Mouse (Mus musculus): ENCODE data around the gene Slc41a3. TPM values are rescaled to one million over a fixed set of nuclear protein-coding genes. Genes with fewer than 3 reads are reported as not detected.

Slc41a3 gene
- polyA plus RNA-seq (2016; fragmentation: Nextera tagmentation; extraction: Ambion mirVana), result 2.5 and 3.1 TPM in 2 replicates

DNA sequence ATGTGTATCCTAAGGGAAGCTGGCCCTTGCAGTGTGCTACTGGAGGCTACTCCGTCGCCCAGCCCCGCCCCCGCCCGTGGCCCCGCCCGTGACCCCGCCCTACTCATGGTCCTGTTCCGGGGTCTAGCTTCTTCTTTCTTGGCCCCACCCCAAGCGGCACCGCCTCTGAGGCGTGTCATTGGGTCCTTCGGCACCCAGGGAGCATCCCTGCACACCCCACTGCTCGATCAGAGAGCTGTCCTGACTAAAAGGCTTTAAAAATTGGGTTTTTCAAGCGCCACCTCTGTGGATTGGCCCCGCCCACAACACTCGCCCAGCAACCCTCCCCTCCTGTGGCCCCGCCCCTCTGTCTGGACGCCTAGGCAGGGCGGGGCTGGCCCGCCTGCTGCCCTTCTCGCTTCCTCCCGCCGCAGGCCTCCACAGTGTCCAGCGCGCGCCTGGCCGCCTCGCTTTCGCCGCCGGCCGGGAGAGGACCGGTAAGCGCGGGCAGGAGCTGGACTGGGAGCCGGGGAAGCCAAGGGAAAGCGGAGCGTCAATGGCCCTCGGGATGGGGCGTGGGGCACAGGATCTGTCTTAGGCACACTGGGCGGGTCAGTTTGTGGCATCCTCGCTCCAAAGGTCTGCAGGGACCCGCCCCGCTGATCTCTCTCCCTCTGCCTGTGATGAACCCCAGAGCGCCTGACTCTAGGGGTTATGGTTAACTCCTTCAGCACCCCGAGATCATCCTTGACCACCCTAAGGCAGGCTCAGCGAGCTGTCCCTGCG is at the start of gene Slc41a3:
Gene Slc41a3, plus strand, starts transcription at position 193 of the 765 bp plus-strand sequence.
- ATAC-seq (ENCODE audit: low FRiP score, low read depth), result peak; percentile 93
- 0 out of 2 replicates have a peak, but pooled peaks cover 5% of the 10 kb centered on the region for H3K4me1 ChIP-seq
- H3K9me3 ChIP-seq, result no peaks in the 10 kb centered on the region
- peaks cover 7% of the 10 kb centered on the region for H3K27me3 ChIP-seq
- peak within 1 kb of the TSS; percentile 58 for H3K4me3 ChIP-seq
- H3K4me2 ChIP-seq (replicated peaks), result peak within 1 kb of the TSS; percentile 87
- peak within 1 kb of the TSS; percentile 63 for H3K9ac ChIP-seq (replicated peaks)
- WGBS, result 1% methylated on average over 41 of the region's 49 CpGs
- H3K36me3 ChIP-seq, result no peaks in the 10 kb centered on the region
- H3K27ac ChIP-seq (replicated peaks), result peak within 1 kb of the TSS; percentile 26; the same call in 1 of the 2 replicates

DNA sequence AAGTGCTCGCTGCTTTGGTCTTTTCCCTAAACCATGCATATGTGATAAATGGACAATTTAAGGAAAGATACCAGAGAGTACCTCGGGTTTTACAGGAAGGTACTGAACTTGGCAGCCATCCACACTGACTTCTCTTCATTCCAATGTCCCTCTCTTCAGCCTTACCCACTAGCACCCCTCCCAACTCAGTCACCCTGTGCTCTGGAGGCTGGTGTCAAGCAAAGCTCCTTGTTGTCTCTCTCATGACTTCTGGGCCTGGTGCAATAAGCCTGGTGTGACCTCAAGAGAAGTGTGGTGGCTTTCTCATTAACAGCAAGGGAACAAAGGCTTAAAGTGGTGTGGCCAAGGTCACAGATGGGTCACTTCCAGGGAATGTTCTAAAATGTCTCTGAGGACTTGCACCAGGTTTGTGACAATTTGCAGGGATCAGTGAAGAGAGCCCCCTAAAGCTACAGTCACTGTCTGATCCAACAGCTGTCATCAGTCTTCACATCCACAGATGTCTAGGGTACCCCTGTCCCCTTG is 47.9 kb upstream of the Slc41a3 start:
- 71% methylated on average over 2 of the region's 2 CpGs for WGBS
- ATAC-seq (ENCODE audit: low FRiP score, low read depth), result no peak
- H3K4me2 ChIP-seq (replicated peaks), result no peak overlapping the region

GRCm38 (mm10) chr6:90557077-90557476 is 47.4 kb upstream of the Slc41a3 start:
- H3K4me1 ChIP-seq, result peaks cover 11% of the 10 kb centered on the region
- no peak overlapping the region for H3K27ac ChIP-seq (replicated peaks)
- no peak for ATAC-seq (ENCODE audit: low FRiP score, low read depth)
- no peaks in the 10 kb centered on the region for H3K36me3 ChIP-seq
- no peaks in the 10 kb centered on the region for H3K9me3 ChIP-seq
- 91% methylated on average over 7 of the region's 7 CpGs for WGBS
- no peak overlapping the region for H3K4me3 ChIP-seq
- H3K9ac ChIP-seq (replicated peaks), result no peak overlapping the region
- no peaks in the 10 kb centered on the region for H3K27me3 ChIP-seq
- H3K4me2 ChIP-seq (replicated peaks), result no peak overlapping the region

More for the DNA sequence above, 47.9 kb upstream of the Slc41a3 start:
- no peaks in the 10 kb centered on the region for H3K36me3 ChIP-seq
- H3K9ac ChIP-seq (replicated peaks), result no peak overlapping the region
- no peak overlapping the region for H3K4me3 ChIP-seq
- H3K4me1 ChIP-seq, result peaks cover 9% of the 10 kb centered on the region
- H3K27ac ChIP-seq (replicated peaks), result no peak overlapping the region
- H3K9me3 ChIP-seq, result no peaks in the 10 kb centered on the region
- no peaks in the 10 kb centered on the region for H3K27me3 ChIP-seq

DNA sequence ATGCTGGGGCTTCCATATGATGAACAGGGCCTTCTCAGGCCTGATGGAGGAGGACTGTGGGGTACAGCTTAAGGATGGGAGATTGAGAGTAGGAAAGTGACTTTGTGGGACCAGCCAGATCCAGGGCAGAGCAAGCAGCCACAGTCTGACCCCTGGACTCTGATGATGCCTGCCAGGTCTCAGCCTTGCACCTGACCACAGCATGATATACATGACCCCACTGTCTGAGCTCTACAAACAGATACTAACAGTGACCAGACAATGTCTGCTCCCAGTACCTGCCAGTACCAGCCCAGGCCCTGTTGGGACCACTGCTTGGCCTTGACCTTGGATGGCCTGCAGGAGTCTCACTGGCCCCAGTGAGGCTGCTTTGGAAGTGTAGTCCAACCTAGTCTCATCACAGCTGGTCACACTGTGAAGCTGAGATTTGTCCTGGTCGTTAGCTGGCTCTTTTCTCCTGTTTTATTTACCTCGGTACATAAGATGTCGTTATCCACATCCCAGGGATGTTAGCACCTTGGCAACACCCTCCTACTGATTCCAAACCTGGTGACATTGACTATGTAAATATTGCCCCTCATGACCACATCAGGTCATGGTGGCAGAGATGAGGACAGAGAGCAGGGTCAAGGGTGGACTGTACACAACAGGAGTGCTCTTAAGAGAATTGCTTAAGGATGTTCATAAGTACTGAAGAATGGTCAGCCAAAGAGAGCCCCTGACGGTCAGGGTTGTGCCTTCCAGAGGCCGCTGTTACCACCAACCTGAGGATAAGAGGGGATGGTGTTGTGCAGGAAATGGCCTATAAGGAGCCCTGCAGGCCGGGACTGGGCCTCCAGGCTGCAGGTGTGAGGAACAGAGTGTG is 46.5 kb upstream of the Slc41a3 start:
- Histone ChIP-seq H3K4me1 (peaks cover 11% of the 10 kb centered on the region), H3K4me3 (no peak overlapping the region), H3K9me3 (no peaks in the 10 kb centered on the region), H3K36me3 (no peaks in the 10 kb centered on the region), H3K9ac (replicated peaks) (no peak overlapping the region), H3K4me2 (replicated peaks) (no peak overlapping the region), H3K27ac (replicated peaks) (no peak overlapping the region), H3K27me3 (no peaks in the 10 kb centered on the region)
- 78% methylated on average over 6 of the region's 6 CpGs for WGBS
- ATAC-seq (ENCODE audit: low FRiP score, low read depth), result no peak

DNA sequence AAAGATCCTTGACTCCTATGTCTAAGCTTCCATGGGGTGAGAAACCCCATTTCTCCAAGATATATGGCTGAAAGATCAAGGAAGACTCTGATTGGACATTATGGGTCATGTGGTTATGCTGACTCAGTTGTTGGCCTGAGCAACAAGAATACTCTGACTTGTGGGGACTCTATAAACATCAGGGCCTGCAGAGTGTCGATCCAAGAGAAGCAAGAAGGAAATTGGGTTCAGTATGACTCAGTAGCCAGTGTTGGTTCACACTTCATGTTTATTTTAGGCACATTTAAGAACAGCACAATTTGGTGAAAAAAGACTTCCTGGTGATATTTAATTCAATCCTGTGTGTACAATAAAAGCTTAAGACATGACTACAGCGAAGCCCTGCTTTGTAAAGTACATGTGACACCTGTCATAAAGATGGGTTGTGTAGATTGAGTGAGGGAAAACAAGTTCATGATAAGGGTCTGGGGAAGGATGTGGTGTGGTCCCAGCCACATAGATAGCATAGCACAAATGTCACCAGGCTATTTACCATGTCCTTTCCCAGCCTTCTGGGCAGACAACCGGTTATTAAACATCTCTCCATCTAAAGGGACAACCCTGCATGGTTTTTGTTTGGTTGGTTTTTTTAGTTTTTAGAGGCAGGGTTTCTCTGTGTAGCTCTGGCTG is 44.0 kb upstream of the Slc41a3 start:
- peaks cover 13% of the 10 kb centered on the region for H3K4me1 ChIP-seq
- H3K4me3 ChIP-seq, result no peak overlapping the region
- peak overlapping the region; percentile 64 for H3K27ac ChIP-seq (replicated peaks)
- no peak overlapping the region for H3K9ac ChIP-seq (replicated peaks)
- no peak overlapping the region for H3K4me2 ChIP-seq (replicated peaks)
- no peak for ATAC-seq (ENCODE audit: low FRiP score, low read depth)
- H3K27me3 ChIP-seq, result no peaks in the 10 kb centered on the region; the same call in 1 of the 2 replicates
- no peaks in the 10 kb centered on the region for H3K9me3 ChIP-seq
- H3K36me3 ChIP-seq, result no peaks in the 10 kb centered on the region
- 88% methylated on average over 3 of the region's 3 CpGs for WGBS

GRCm38 (mm10) chr6:90561234-90561781 is 43.2 kb upstream of the Slc41a3 start:
- WGBS, result 56% methylated on average over 2 of the region's 2 CpGs
- Histone ChIP-seq H3K36me3 (no peaks in the 10 kb centered on the region), H3K27ac (replicated peaks) (peak overlapping the region; percentile 64)

DNA sequence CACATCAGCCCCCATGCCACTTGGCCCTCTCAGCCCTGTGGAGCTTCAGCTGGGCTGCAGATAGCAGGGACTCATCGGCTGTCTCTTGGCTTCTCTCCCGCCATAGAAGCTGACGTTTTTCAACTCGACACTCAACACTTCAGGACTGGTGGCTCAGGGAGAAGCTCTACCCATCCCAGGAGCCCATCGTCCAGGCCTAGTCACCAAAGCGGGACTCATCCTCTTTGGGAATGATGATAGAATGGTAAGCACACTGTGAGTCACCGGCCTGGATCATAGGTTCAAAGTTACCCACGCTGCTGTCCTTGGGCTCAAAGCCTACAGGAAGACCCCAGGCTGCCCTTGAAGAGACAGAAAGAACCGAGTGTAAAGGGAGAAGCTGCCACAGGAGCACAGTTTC is 40.3 kb upstream of the Slc41a3 start:
- no peaks in the 10 kb centered on the region for H3K36me3 ChIP-seq
- no peak for ATAC-seq (ENCODE audit: low FRiP score, low read depth)
- WGBS, result 82% methylated on average over 9 of the region's 9 CpGs
- H3K4me3 ChIP-seq, result no peak overlapping the region
- no peak overlapping the region for H3K4me2 ChIP-seq (replicated peaks)
- no peak overlapping the region for H3K27ac ChIP-seq (replicated peaks)
- peaks cover 13% of the 10 kb centered on the region for H3K4me1 ChIP-seq
- no peaks in the 10 kb centered on the region for H3K9me3 ChIP-seq
- peaks cover 4% of the 10 kb centered on the region; the same call in 1 of the 2 replicates for H3K27me3 ChIP-seq
- no peak overlapping the region for H3K9ac ChIP-seq (replicated peaks)

More at GRCm38 (mm10) chr6:90561234-90561781, 43.2 kb upstream of the Slc41a3 start:
- Histone ChIP-seq H3K4me3 (no peak overlapping the region), H3K9ac (replicated peaks) (no peak overlapping the region), H3K9me3 (no peaks in the 10 kb centered on the region), H3K4me1 (peaks cover 13% of the 10 kb centered on the region), H3K27me3 (no peaks in the 10 kb centered on the region; the same call in 1 of the 2 replicates), H3K4me2 (replicated peaks) (no peak overlapping the region)
- ATAC-seq (ENCODE audit: low FRiP score, low read depth), result peak; percentile 74

- peaks cover 13% of the 10 kb centered on the region for H3K4me1 ChIP-seq
- no peak overlapping the region for H3K4me2 ChIP-seq (replicated peaks)
- 69% methylated on average over 13 of the region's 13 CpGs for WGBS
- H3K36me3 ChIP-seq, result no peaks in the 10 kb centered on the region
- no peaks in the 10 kb centered on the region for H3K9me3 ChIP-seq
- no peak overlapping the region for H3K27ac ChIP-seq (replicated peaks)
- H3K9ac ChIP-seq (replicated peaks), result no peak overlapping the region
- no peak for ATAC-seq (ENCODE audit: low FRiP score, low read depth)
- H3K4me3 ChIP-seq, result no peak overlapping the region
- peaks cover 4% of the 10 kb centered on the region; the same call in 1 of the 2 replicates for H3K27me3 ChIP-seq
Measured at GRCm38 (mm10) chr6:90565357-90566215, 38.9 kb upstream of the Slc41a3 start.

DNA sequence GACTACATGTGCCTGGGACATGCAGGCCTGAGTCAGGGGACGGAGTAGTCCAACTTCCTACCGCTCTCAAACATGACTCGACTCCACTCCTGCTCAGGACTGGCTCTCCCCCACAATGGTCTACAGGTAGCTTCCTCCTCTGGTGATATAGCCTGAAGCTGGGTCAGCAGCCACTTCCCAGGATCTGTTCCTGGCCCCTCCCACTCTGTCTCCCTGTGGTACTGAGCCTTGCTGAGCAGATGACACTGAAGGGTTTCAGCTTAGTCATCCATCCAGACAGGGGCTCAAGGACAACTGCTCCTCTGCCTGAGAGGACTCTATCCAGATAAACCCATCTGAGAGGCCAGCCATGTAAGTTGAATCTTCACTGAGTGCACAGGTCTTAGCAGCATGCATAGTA is 37.0 kb upstream of the Slc41a3 start:
- WGBS, result 91% methylated on average over 3 of the region's 3 CpGs
- no peak for ATAC-seq (ENCODE audit: low FRiP score, low read depth)

DNA sequence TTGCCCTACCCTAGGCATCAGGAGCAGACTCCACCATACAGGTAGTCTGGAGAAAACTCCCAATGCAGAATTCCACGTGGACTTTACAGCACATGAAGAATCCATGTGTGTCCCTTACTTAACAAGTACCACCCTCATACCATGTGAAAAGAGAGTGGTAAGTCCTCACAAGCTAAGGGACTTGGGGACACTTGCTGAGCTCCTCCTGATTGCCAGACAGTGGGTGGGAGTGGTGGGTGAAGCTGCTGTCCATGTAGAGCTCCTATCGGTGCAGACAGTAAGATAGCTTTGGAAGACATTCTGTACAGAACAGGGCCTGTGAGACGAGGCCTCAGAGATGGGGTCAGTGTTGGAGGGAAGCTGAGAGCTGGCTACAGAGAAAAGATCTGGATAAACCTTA is 36.6 kb upstream of the Slc41a3 start:
- WGBS, result 76% methylated on average over 3 of the region's 3 CpGs
- Histone ChIP-seq H3K27me3 (peaks cover 4% of the 10 kb centered on the region; the same call in 1 of the 2 replicates), H3K4me2 (replicated peaks) (no peak overlapping the region), H3K27ac (replicated peaks) (no peak overlapping the region), H3K36me3 (no peaks in the 10 kb centered on the region), H3K4me1 (0 out of 2 replicates have a peak, but pooled peaks cover 2% of the 10 kb centered on the region), H3K9ac (replicated peaks) (no peak overlapping the region), H3K9me3 (no peaks in the 10 kb centered on the region), H3K4me3 (no peak overlapping the region)
- ATAC-seq (ENCODE audit: low FRiP score, low read depth), result no peak

More for the DNA sequence above, 37.0 kb upstream of the Slc41a3 start:
- H3K4me1 ChIP-seq, result 0 out of 2 replicates have a peak, but pooled peaks cover 2% of the 10 kb centered on the region
- H3K36me3 ChIP-seq, result no peaks in the 10 kb centered on the region
- H3K9ac ChIP-seq (replicated peaks), result no peak overlapping the region
- H3K9me3 ChIP-seq, result no peaks in the 10 kb centered on the region
- H3K4me3 ChIP-seq, result no peak overlapping the region
- no peak overlapping the region for H3K27ac ChIP-seq (replicated peaks)
- no peak overlapping the region for H3K4me2 ChIP-seq (replicated peaks)
- H3K27me3 ChIP-seq, result peaks cover 4% of the 10 kb centered on the region; the same call in 1 of the 2 replicates

Measured in midbrain, embryonic 12.5 days (tissue).